ENCODE assay signal across 28 mouse cellular contexts in the genomic region with DNA sequence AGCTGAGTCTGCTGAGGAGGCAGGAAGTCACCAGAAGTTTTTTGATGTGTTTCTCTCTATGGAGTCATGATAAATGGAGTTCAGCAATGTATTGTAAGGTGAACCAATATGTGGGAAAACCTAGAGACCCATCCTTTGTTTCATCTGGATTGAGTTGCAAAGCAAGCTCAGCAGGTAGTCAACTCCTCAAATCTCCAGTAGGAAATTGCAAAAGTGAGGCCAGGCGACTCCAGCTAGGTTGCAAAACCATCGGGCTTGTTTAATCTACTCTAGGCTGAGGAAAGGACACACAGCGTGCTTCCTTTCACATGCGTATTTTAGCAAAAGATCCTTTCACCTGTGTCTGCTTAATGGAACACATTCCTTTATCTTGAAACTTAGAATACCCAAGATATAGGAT. TPM values are rescaled to one million over a fixed set of nuclear protein-coding genes. Genes with fewer than 3 reads are reported as not detected.
"Had no signal": no experiment of that assay in that cellular context is flagged by ENCODE, and none has a peak within 500 bp of the region (broad histone marks: within the 10 kb centered on the region; RNA-seq: fewer than 3 reads in every experiment).

No protein-coding gene starts in this region.

- ATAC-seq: hindbrain, embryonic 16.5 days; inflammation-experienced regulatory T-cells, adult 6 months; intestine, embryonic 15.5 days; intestine, postnatal 0 days had no signal

- DNase-seq: gastrocnemius, adult 2 months; gastrocnemius, postnatal 10 days; gastrocnemius, postnatal 25 days; heart, adult 2 months; heart, postnatal 10 days; heart, postnatal 4 days; kidney, adult 18-20 months; kidney, adult 8-10 months; kidney, postnatal 10 days; kidney, postnatal 25 days; kidney, postnatal 4 days; liver; liver, embryonic 13.5 days had no signal

- H3K9me3 ChIP-seq: heart, embryonic 12.5 days; hindbrain, embryonic 10.5 days; hindbrain, embryonic 12.5 days; intestine, embryonic 15.5 days; limb, embryonic 10.5 days; limb, embryonic 12.5 days; liver, embryonic 15.5 days had no signal

- H3K4me3 ChIP-seq: gastrocnemius, adult 2 months; heart, adult 2 months; heart, embryonic 12.5 days; hindbrain, embryonic 10.5 days; hindbrain, embryonic 12.5 days; intestine, embryonic 15.5 days; layer of hippocampus, adult 2 months; left cerebral cortex, adult 2 months; limb, embryonic 10.5 days; limb, embryonic 12.5 days; liver, embryonic 13.5 days; liver, embryonic 15.5 days had no signal

- H3K27ac ChIP-seq: gastrocnemius, adult 2 months; heart, adult 2 months; hindbrain, embryonic 10.5 days; hindbrain, embryonic 12.5 days; hindbrain, embryonic 14.5 days; intestine, embryonic 15.5 days; layer of hippocampus, adult 2 months; left cerebral cortex, adult 2 months; limb, embryonic 10.5 days; limb, embryonic 12.5 days; liver, embryonic 13.5 days; liver, embryonic 15.5 days had no signal

- H3K36me3 ChIP-seq: heart, embryonic 12.5 days; hindbrain, embryonic 10.5 days; hindbrain, embryonic 12.5 days; intestine, embryonic 15.5 days; limb, embryonic 10.5 days; limb, embryonic 12.5 days; liver, embryonic 13.5 days; liver, embryonic 15.5 days had no signal

- H3K27me3 ChIP-seq: heart, embryonic 12.5 days; hindbrain, embryonic 12.5 days; intestine, embryonic 15.5 days; limb, embryonic 12.5 days; liver, embryonic 13.5 days; liver, embryonic 15.5 days had no signal

- H3K4me1 ChIP-seq: heart, embryonic 12.5 days; hindbrain, embryonic 10.5 days; hindbrain, embryonic 12.5 days; intestine, embryonic 15.5 days; limb, embryonic 10.5 days; limb, embryonic 12.5 days; liver, embryonic 13.5 days; liver, embryonic 15.5 days had no signal

RNA-seq across cellular contexts. Expression of a gene that starts 21.7 kb away (rescaled TPM):
- total RNA-seq: granulocyte monocyte progenitor cell, adult 5-6 weeks had no signal
- polyA plus RNA-seq: heart, embryonic 14.5 days; liver, embryonic 13.5 days had no signal

RNA-seq across cellular contexts. Expression of a gene that starts 52.3 kb away (rescaled TPM):
- polyA plus RNA-seq: inflammation-experienced regulatory T-cells, adult 6 months had no signal

RNA-seq across cellular contexts. Expression of a gene that starts 59.2 kb away (rescaled TPM):
- total RNA-seq: granulocyte monocyte progenitor cell, adult 5-6 weeks had no signal
